Mouse (Mus musculus) liver, embryonic 14.5 days (tissue): ENCODE data around the gene Cxcr5.

Experiments used
- CTCF ChIP-seq: IDR thresholded peaks from 2 replicates; pipeline ENCODE4 v1.5.1; 2016; ENCODE audit warnings: antibody characterized with exemption, low read depth, control low read depth
- EP300 ChIP-seq: IDR thresholded peaks from 2 replicates; pipeline ENCODE4 v1.6.1; 2016; ENCODE audit warnings: antibody characterized with exemption, low read depth

GRCm38 (mm10) chr9:44492631-44493461, 68.8 kb downstream of the Cxcr5 start:
- TF ChIP-seq EP300, result no peak
- TF ChIP-seq CTCF, result no peak
